Mouse (Mus musculus): Measurements from ENCODE around the gene Stab2.

Gene Stab2

GRCm38 (mm10) chr10:86989838-86990237 is 18.0 kb downstream of the Stab2 start:
- DNase-seq = no peak

DNA sequence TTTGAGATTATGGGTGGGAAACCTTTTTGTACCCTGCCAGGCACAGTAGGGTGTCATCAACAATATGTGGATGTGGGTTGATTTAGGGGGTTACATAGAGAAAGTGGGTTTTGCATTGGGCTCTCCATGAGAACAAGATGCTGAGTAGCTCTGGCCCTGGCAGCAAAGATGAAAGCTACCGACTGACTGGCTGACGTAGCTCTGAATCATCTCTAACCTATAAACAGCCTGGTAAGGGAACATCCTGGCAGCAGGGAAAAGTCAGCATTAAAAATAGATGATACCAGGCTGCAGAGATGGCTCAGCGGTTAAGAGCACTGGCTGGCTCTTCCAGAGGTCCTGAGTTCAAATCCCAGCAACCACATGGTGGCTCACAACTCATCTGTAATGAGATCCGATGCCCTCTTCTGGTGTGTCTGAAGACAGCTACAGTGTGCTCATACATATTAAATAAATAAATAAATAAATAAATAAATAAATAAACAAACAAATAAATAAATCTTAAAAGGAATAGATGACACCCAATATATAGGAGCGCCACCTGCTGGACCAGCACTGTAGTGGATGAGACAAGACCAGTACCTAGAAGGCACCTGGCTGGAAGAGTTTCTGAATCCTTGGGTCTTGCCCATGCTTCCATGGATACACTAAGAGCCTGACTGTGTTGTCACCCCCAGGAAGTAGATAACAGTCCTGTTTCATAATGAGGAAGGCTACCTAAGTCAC is 31.7 kb downstream of the Stab2 start:
- DNase-seq = peak; percentile 56

- DNase-seq = no peak
Measured at GRCm38 (mm10) chr10:86973276-86973675, 34.5 kb downstream of the Stab2 start.

- no peak for DNase-seq
Measured at GRCm38 (mm10) chr10:86972503-86972826, 35.4 kb downstream of the Stab2 start.

DNA sequence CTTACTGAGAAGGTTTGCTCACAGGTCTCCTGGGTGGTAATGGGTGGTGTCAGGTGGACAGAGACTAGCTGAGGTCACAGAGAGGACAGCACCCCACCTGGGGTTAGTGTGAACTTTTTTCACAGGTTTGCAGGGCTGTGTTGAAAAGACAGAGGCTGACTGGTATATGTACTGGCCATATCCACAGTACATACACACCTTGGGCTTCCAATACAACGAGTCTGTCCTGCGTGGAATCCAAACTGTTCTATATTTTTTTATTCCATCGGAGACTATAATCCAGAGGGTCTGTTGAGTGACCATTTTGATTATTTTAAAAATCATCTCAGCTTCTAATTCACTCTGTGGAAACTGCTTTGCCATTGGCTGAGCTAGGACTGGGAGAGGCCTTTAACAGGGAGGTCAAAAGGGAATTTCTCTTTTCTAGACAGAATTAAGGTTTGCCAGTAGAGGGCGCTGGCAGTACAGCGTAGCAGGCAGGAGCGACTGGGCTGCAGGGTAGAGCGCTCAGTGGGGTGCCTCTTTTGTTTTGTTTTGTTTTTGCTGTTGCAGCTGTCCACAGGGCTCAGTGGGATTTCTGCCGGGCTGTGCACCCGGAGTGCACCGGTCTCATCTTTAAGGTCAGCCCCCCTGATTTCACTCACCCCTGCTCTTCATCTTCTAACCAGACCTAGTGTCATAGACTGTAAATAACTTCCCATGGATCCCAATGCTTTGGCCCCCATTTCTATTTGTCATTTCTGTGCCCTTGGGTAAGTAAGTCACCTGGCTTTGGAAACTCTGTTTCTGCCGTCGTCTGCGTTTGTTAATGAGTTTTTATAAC is 35.9 kb downstream of the Stab2 start:
- peak; percentile 87 for DNase-seq

DNA sequence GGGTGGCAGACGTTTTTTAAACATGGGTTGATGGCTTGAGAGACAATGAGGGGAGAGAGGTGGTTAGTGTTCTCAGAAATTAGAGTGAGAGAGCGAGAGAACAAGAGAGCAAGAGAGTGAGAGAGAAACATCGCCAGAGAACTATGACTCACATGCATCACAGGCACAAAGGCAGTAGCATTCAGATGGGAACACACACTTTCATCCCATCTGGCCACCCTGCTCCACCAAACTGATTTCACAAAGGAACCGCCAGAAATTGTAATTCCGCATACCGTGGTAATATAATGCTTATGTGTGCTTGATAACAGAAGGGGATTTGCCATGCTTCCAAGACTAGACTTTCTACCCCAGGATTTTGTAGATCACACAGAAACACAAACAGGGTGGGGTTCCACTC is 38.5 kb downstream of the Stab2 start:
- DNase-seq = no peak

GRCm38 (mm10) chr10:86961542-86962466 is 46.0 kb downstream of the Stab2 start:
- no peak for DNase-seq

- DNase-seq = no peak
Measured at GRCm38 (mm10) chr10:86955299-86955698, 52.5 kb downstream of the Stab2 start.

DNA sequence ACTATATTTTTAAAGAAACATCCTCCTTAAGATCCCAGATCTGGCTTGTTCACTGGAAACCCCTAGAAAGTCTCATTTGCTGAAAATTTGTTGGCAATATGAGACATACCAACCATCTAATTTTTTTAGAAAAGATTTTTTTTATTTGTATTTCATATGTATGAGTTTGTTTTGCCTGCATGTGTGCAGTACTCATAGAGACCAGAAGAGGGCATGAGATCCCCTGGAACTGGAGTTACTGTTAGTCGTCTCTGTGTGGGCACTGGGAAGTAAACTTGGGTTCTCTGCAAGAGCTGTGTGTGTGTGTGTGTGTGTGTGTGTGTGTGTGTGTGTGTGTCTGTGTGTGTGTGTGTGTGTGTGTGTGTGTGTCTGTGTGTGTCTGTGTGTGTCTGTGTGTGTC is 55.1 kb downstream of the Stab2 start:
- no peak for DNase-seq

DNA sequence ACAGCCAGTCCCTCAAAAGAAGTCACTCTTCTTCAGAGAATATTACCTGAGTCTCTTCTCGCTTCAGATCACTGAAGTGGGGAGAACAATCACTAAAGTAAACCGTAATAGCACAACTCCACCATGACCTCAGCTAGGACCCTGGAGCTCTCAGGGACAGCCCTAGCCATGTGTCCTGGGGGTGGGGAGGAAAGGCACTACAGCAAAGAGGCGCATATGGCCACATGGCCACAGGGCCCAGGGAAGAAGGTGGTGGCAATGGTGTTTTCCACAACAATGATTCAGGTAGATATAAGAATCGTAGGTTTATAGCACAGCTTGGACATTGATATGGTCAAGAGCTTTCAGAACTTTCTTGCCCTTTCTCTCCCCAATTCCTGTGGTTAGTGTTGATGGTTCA is 57.0 kb downstream of the Stab2 start:
- DNase-seq = no peak

DNA sequence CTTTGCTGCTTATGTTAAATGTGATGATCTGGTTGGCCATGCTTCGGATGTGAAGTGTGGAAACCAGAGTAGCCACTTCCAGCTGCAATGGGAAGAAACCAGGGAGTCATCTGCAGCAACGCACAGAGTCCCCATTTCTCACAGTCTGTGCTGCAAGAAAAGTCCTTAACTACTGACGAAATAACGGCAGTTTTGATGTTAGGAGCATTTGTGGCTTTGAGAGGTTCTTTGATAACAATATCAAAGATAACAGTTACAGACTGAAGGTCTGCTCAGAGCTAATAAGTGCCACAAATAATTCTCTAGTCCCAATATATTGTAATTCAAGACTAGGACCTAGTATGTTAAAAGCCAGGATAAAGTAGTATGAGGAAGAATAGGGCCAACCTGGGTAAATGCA is 57.9 kb downstream of the Stab2 start:
- no peak for DNase-seq

GRCm38 (mm10) chr10:86947541-86947940 is 60.3 kb downstream of the Stab2 start:
- no peak for DNase-seq

DNA sequence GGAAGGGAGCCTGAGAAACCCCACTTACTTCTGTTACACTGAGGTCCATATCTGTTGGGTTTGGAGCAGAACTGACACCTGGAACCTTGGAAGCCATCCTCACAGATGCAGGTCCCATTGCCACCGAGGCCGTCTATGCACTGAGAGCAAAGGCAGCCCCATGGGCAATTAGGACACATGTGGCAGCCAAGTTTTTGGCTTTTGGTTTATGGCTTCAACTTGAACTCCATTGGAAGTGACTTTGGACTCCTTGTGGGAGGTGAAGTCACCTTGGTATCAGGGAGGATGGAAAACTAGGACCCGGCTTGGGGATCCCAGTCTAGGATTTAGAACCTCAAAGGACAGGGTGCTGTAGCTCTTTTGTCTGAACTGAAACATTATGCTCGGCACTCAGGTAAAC is 67.2 kb downstream of the Stab2 start:
- DNase-seq = no peak

DNA sequence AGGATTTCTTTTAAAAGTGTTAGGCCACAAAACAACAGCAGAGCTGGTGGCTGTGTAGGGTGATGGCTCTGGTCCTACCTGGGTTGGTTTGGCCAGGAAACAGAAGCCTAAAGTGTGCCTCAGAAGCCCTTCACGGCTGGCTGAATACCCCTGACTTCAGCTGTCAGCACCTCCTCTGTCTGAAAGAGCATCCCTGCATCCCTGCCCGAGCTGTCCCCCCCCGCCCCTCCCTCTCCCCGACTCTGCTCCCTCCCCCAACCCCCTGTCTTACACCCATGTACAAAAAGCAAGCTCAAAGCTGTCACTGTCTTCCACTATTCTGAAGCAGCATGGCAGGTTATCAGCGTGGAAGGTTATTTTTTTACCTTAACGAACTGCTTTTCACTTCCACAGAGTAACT is 73.4 kb downstream of the Stab2 start:
- DNase-seq = no peak

GRCm38 (mm10) chr10:86933906-86934305 is 73.9 kb downstream of the Stab2 start:
- peak; percentile 50 for DNase-seq

- peak; percentile 78 for DNase-seq
Measured at GRCm38 (mm10) chr10:86933180-86933695, 74.6 kb downstream of the Stab2 start.

DNA sequence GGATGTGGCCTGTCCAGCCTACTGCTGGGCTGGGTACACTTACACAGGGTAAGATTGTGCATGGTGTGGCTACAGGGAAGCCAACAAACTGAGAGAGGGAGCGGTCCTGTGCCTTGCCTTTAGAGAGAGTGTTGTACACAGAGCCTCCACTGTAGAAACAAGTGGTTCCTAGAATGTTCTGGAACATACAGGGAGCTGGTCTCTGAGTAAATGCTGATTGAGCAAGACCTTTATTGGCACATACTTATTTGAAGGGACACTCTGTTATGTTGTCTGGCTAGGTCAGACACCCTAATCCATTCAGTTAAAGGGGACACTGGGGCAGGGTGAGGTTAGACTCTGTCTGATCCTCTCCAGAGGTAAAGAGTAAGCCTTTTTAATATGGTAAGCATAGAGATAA is 84.2 kb downstream of the Stab2 start:
- no peak for DNase-seq

- DNase-seq = no peak
Measured at GRCm38 (mm10) chr10:86915595-86915994, 92.2 kb downstream of the Stab2 start.

GRCm38 (mm10) chr10:86908562-86908961 is 99.3 kb downstream of the Stab2 start:
- no peak for DNase-seq

DNA sequence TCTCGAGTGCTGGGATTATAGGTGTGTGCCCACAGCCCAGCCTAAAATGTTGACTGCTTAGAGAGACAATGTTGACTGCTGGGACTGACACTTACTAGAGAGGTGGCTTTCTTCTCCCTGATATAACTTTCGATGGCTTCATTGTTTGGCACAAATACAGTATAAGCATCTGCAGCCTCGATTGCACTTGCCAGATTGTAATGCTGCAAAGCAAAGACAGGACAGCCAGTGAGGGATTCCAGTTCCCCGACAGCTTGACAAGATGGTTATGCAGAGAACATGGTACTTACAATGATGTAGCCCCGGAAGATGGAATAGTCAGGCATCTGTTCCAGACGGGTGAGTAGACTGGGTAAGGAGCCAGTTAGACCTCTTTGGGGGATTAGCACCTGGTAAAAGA is 100.8 kb downstream of the Stab2 start:
- no peak for DNase-seq

DNA sequence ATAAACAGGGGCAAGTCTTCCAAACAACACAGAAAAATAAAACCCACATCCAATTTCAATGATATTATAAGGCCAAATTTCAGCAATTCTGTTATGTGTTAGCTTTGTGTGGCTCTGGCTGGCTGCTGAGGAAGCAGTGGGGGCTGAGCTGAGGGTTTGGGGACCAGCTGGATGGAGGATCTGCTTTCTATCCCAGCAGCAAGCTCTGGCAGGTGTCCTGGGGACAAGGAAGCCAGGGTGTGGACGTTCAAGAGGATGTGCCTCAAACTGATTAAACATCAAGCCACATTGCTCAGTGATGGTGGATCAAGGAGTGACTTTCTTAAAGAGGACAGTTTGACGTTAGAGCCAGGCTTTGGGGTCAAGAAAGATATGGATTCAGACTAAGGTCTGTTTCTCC is 112.3 kb downstream of the Stab2 start:
- no peak for DNase-seq

DNA sequence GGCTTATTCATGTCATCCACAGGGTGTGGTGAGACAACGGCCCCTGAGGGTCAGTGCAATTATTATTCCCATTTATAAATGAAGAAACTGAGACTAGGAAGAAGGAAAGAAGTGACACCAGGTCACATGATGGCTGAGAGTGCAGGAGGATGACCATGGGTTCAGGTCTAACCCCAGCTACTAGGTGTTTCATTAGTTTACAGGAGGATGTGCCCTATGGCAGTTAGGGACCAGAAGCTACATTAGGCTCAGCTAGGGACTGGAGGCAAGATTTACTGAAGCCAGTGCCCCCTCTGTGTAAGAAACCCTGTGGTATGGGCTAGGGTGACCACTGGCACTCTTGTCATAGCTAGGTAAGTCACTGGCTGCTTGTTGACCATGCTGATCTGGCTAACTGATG is 116.8 kb downstream of the Stab2 start:
- no peak for DNase-seq
